Mouse (Mus musculus) CH12.LX (cell line): ENCODE results near the gene Fryl.

Experiments used
- BHLHE40 ChIP-seq: IDR thresholded peaks from 2 replicates; pipeline ENCODE4 v1.6.1; 2011; ENCODE audit warnings: mild to moderate bottlenecking, low read depth, low read length, improper control_type of control experiment
- CHD2 ChIP-seq: IDR thresholded peaks from 2 replicates; pipeline ENCODE4 v1.6.1; 2011; ENCODE audit warnings: low read length, improper control_type of control experiment
- CTCF ChIP-seq, 2 experiments: IDR thresholded peaks in 1 of 2; conservative IDR thresholded peaks in 1 of 2; 2 replicates each; pipeline ENCODE4 v1.5.1; 2011 to 2012; ENCODE audit warnings: low read depth in 2 of 2, low read length in 2 of 2, improper control_type of control experiment in 1 of 2, inconsistent platforms in 1 of 2, mild to moderate bottlenecking in 1 of 2, moderate library complexity in 1 of 2
- EP300 ChIP-seq: IDR thresholded peaks from 2 replicates; pipeline ENCODE4 v1.6.1; 2011; ENCODE audit warnings: low read length, improper control_type of control experiment
- HCFC1 ChIP-seq: IDR thresholded peaks from 2 replicates; pipeline ENCODE4 v1.6.1; 2012; ENCODE audit warnings: low read depth, mild to moderate bottlenecking, inconsistent platforms, low read length, improper control_type of control experiment
- MAX ChIP-seq: IDR thresholded peaks from 2 replicates; pipeline ENCODE4 v1.6.1; 2011; ENCODE audit warnings: low read length, improper control_type of control experiment
- NELFE ChIP-seq: IDR thresholded peaks from 2 replicates; pipeline ENCODE4 v1.6.1; 2011; ENCODE audit warnings: low read depth, low read length, improper control_type of control experiment
- NRF1 ChIP-seq: IDR thresholded peaks from 2 replicates; pipeline ENCODE4 v1.6.1; 2014; ENCODE audit warnings: low read depth, mild to moderate bottlenecking, inconsistent platforms, low read length, improper control_type of control experiment, moderate library complexity
- POLR2A ChIP-seq: IDR thresholded peaks from 2 replicates; pipeline ENCODE4 v1.6.1; 2011; ENCODE audit warnings: low read depth, mild to moderate bottlenecking, improper control_type of control experiment, low read length
- USF2 ChIP-seq: conservative IDR thresholded peaks from 2 replicates; pipeline ENCODE4 v1.6.1; 2011; ENCODE audit warnings: low read depth, low read length, improper control_type of control experiment
- ZC3H11A ChIP-seq: IDR thresholded peaks from 2 replicates; pipeline ENCODE4 v1.6.1; 2012; ENCODE audit warnings: low read depth, mild to moderate bottlenecking, inconsistent platforms, low read length, improper control_type of control experiment
- ZKSCAN1 ChIP-seq: IDR thresholded peaks from 2 replicates; pipeline ENCODE4 v1.6.1; 2012; ENCODE audit warnings: low read depth, inconsistent platforms, low read length, improper control_type of control experiment, borderline replicate concordance

- TF ChIP-seq ZC3H11A (no peak), CTCF (conservative IDR thresholded peaks at IDR 0.05 in 1 of 2, IDR thresholded peaks at IDR 0.05 in 1 of 2; ENCODE audit: low read depth in 2 of 2, low read length in 2 of 2) (no peak), NELFE (no peak), EP300 (no peak), MAX (no peak), HCFC1 (no peak), ZKSCAN1 (no peak), NRF1 (no peak), CHD2 (no peak), POLR2A (no peak), BHLHE40 (no peak), USF2 (no peak)
Measured at GRCm38 (mm10) chr5:72989756-72990155, 266.7 kb downstream of the Fryl start.
